Mouse (Mus musculus): Measurements from ENCODE around the gene Mapk8.

Gene Mapk8

GRCm38 (mm10) chr14:33347738-33348137 is 99.2 kb downstream of the Mapk8 start:
- no peak for DNase-seq

- DNase-seq: no peak
Observed at GRCm38 (mm10) chr14:33346546-33346945, 100.4 kb downstream of the Mapk8 start.

GRCm38 (mm10) chr14:33343131-33343725 is 103.7 kb downstream of the Mapk8 start:
- DNase-seq: no peak

GRCm38 (mm10) chr14:33338684-33339083 is 108.3 kb downstream of the Mapk8 start:
- DNase-seq: no peak

GRCm38 (mm10) chr14:33335733-33336132 is 111.2 kb downstream of the Mapk8 start:
- no peak for DNase-seq

GRCm38 (mm10) chr14:33334402-33334801 is 112.6 kb downstream of the Mapk8 start:
- DNase-seq: no peak

- DNase-seq: no peak
Observed at GRCm38 (mm10) chr14:33333833-33334232, 113.1 kb downstream of the Mapk8 start.

- no peak for DNase-seq
Observed at GRCm38 (mm10) chr14:33331627-33332026, 115.3 kb downstream of the Mapk8 start.

- DNase-seq: no peak
Observed at GRCm38 (mm10) chr14:33330986-33331385, 116.0 kb downstream of the Mapk8 start.

GRCm38 (mm10) chr14:33329297-33329805 is 117.6 kb downstream of the Mapk8 start:
- no peak for DNase-seq

- peak; percentile 20 for DNase-seq
Observed at GRCm38 (mm10) chr14:33328369-33328768, 118.6 kb downstream of the Mapk8 start.

Measured in right cerebral cortex, adult 18-20 months (tissue).